Mouse (Mus musculus) megakaryocyte, embryonic 14.5 days (primary cell): ENCODE measurements at regions not wholly inside any gene's neighbourhood (a gene's known extent, or its start where the extent isn't known, plus 50 kb on each side); places are given as distances from the start of the nearest gene placed in this dataset.
"Not testable (repeated sequence)": the region's sequence is repeated elsewhere in the genome, so short reads cannot be mapped to it uniquely, and the experiment has no call there.

ENCODE experiments used
- H3K27me3 ChIP-seq: replicated peaks from 2 replicates; pipeline ENCODE3; 2012; ENCODE audit warnings: inconsistent platforms
- H3K36me3 ChIP-seq: replicated peaks from 2 replicates; pipeline ENCODE3; 2012; ENCODE audit warnings: low read length, inconsistent platforms, mixed read lengths
- H3K4me1 ChIP-seq: 2 replicates; pipeline ENCODE4 v1.6.1; 2012; ENCODE audit warnings: inconsistent platforms
- H3K4me3 ChIP-seq: replicated peaks from 2 replicates; pipeline ENCODE3; 2012; ENCODE audit warnings: moderate library complexity, mild to moderate bottlenecking, inconsistent platforms
- H3K9me3 ChIP-seq: 2 replicates; pipeline ENCODE4 v1.6.1; 2012; ENCODE audit warnings: inconsistent platforms
- FLI1 ChIP-seq: IDR thresholded peaks from 2 replicates; pipeline ENCODE4 v1.6.1; 2012; ENCODE audit warnings: low read length, inconsistent platforms, mixed read lengths
- GATA1 ChIP-seq: IDR thresholded peaks from 3 replicates; pipeline ENCODE4 v1.6.1; 2012; ENCODE audit warnings: mixed read lengths, low read length, inconsistent platforms, borderline replicate concordance

DNA sequence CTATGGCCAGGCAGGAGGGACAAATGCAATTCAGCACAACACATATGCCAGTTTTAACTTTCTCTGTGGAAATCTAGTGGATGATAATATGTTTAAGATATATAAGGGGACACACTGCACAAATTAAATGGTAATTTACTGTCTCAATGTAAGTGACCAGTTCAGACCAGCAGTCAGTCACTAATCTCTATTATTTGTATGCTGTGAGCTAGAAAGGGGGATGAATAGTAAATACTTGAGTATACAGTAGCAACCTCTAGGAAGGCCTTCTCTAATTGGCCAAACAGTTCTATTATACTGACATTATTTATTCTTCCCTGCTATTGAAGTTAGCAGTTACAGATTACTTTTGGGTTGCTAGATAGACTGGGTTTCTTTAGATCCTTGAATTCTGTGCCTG, 391.2 kb downstream of the Fign start:
- H3K4me1 ChIP-seq: no peaks in the 10 kb centered on the region
- H3K36me3 ChIP-seq: no peaks in the 10 kb centered on the region
- H3K4me3 ChIP-seq: no peak overlapping the region
- no peak for TF ChIP-seq FLI1
- no peak for TF ChIP-seq GATA1
- peaks cover 3% of the 10 kb centered on the region for H3K27me3 ChIP-seq
- H3K9me3 ChIP-seq: no peaks in the 10 kb centered on the region

DNA sequence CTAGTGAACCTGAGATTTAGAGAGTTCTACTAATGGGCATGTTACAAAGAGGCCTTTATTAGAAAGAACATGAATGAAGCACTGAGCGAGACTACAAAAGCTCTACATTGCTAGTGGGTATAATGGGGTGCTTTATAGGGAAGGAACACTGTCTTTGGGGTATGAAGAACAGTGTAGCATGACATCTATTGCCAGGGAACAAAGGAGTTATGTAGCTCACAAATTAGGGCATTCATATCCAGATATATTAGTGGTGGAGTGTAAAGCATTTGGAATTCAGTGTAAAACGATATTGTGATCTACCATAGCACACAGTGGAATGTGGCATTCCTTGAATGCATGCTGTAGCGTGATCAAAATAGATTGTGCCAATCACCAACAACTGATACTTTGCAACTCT, 391.7 kb downstream of the Fign start:
- no peak for TF ChIP-seq GATA1
- no peak for TF ChIP-seq FLI1
- peaks cover 3% of the 10 kb centered on the region for H3K27me3 ChIP-seq
- no peaks in the 10 kb centered on the region for H3K9me3 ChIP-seq
- no peaks in the 10 kb centered on the region for H3K4me1 ChIP-seq
- H3K4me3 ChIP-seq: no peak overlapping the region
- no peaks in the 10 kb centered on the region for H3K36me3 ChIP-seq

DNA sequence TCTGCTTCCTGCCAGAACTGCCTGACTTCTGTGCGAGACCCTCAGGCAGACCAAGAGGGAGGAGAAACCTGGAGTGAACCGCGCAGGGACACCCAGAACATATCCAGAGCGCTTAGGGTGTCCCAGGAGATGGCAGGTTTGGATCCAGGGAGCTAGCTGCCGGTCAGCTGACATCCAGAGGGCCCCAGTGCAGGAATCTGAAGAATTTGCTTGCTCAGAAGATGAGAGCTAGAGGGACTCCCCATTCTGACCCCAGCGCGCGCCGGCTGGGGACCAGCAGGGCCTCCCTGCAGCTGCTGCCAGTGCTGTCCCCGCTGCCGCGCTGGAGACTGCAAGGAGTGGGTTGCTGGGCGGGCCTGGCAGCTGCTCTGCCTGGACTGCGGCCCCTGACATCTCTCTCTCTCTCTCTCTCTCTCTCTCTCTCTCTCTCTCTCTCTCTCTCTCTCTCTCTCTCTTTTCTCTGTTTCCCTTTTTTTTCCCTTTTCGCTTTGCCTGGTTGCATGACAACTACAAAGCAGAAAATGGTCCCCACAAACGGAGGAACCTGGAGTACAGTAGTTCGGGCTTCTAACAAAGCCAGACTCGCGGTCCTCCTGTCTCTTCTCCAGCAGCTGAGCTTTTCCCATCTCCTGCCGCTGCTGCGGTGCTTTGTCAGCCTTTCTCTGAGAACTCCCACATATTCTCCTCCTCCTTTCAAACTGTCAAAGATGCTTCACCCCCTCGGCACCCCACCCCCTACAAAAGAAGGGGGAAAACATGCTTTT, 395.3 kb downstream of the Fign start:
- H3K4me1 ChIP-seq: no peaks in the 10 kb centered on the region
- H3K27me3 ChIP-seq: peaks cover 3% of the 10 kb centered on the region
- TF ChIP-seq FLI1: no peak
- no peak for TF ChIP-seq GATA1
- no peaks in the 10 kb centered on the region for H3K36me3 ChIP-seq
- H3K9me3 ChIP-seq: no peaks in the 10 kb centered on the region
- H3K4me3 ChIP-seq: peak overlapping the region; percentile 5

DNA sequence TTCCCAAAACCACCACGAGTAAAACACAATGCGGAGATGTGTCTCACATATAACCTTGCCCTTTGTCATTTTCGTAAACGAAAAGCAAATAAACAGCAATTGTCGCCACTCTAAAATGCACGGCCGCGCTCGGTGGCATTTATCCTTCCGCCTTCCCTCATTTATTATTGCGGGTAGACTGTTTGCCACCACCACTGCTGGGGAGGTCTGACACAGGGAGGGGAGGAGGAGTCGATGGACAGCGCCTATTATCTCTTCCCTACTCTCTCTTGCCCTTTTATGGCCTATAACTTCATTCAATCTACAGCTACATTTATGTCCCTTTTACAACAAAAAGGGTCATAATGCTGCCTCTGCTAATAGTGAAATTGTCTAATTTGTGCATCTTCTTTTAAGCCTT, 396.0 kb downstream of the Fign start:
- H3K4me1 ChIP-seq: no peaks in the 10 kb centered on the region
- H3K36me3 ChIP-seq: no peaks in the 10 kb centered on the region
- peaks cover 3% of the 10 kb centered on the region for H3K27me3 ChIP-seq
- H3K9me3 ChIP-seq: no peaks in the 10 kb centered on the region
- TF ChIP-seq FLI1: no peak
- no peak for TF ChIP-seq GATA1
- no peak overlapping the region for H3K4me3 ChIP-seq

DNA sequence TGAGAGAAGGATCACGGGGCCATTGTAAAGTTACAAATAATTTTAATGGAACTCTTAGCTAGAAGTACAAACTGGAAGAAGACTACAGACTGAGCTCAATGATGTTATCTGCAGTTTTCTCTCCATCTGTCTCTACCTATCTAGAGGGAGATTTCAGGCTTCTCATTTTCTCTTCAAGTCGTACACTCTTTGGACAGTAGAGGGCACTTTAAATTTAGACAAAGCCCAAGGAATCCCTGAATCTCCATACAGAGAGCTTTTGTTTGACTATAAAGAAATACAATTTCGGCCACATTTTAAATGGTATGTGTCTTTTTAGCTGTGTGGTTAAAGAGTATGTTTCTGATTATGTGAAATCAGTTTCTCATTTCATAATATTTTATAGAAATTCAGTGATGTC, 397.6 kb downstream of the Fign start:
- Histone ChIP-seq H3K4me1 (no peaks in the 10 kb centered on the region), H3K36me3 (no peaks in the 10 kb centered on the region), H3K27me3 (peaks cover 3% of the 10 kb centered on the region), H3K9me3 (no peaks in the 10 kb centered on the region), H3K4me3 (no peak overlapping the region)
- TF ChIP-seq FLI1: no peak
- no peak for TF ChIP-seq GATA1

DNA sequence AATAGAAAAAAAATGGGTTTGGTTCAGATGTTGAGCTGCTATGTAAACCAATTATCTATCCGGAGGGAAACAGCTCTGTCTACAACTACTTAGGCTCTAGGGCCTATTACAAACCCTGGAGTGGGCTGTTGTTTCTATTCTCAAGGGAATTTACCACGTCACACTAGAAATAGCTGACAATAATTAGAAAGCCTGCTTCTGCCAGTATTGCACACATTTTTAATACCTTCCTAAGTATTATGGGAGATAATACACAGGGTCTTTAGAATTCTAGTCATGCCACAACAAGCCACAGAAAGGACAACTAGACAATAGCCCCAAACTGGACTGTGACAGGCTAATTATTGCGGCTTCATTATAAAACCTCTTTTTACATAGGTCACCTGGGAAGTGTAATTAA, 428.1 kb downstream of the Fign start:
- no peaks in the 10 kb centered on the region for H3K36me3 ChIP-seq
- no peaks in the 10 kb centered on the region for H3K4me1 ChIP-seq
- H3K27me3 ChIP-seq: no peaks in the 10 kb centered on the region
- no peak for TF ChIP-seq GATA1
- no peak overlapping the region for H3K4me3 ChIP-seq
- no peaks in the 10 kb centered on the region for H3K9me3 ChIP-seq

DNA sequence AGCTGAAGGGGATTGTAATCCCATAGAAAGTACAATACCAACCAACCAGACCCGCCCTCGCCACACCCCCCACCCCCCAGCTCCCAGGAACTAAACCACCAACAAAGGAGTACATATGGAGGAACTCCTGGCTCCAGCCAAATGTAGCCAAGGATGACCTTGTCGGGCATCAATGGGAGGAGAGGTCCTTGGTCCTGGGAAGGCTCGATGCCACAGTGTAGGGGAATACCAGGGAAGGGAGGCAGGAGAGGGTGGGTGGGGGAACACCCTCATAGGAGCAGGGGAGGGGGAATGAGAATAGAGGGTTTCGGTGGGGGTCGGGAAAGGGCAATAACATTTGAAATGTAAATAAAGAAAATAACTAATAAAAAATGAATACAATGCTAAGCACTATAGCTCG, 429.1 kb downstream of the Fign start:
- Histone ChIP-seq H3K36me3 (no peaks in the 10 kb centered on the region), H3K27me3 (no peaks in the 10 kb centered on the region), H3K4me1 (no peaks in the 10 kb centered on the region), H3K9me3 (no peaks in the 10 kb centered on the region), H3K4me3 (no peak overlapping the region)
- TF ChIP-seq FLI1 (no peak), GATA1 (no peak)

DNA sequence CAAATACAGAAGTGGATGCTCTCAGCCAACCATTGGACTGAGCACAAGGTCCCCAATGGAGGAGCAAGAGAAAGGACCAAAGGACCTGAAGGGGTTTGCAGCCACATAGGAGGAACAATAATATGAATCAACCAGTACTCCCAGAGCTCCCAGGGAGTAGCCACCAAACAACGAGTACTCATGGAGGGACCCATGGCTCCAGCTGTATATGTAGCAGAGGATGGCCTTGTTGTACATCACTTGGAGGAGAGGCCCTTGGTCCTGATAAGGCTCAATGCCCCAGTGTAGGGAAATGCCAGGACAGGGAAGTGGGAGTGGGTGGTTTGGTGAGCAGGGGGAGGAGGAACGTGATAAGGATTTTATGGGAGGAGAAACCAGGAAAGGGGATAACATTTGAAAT, 437.9 kb downstream of the Fign start:
- not testable (repeated sequence) for H3K9me3 ChIP-seq, H3K27me3 ChIP-seq, H3K36me3 ChIP-seq, H3K4me1 ChIP-seq, H3K4me3 ChIP-seq
